Mouse (Mus musculus) E14TG2a.4 (cell line): ENCODE data around the gene Coro7.

Experiments
- CTCF ChIP-seq: conservative IDR thresholded peaks from 2 replicates; pipeline ENCODE4 v1.5.1; 2014; ENCODE audit warnings: low read length
- POU5F1 ChIP-seq: IDR thresholded peaks from 2 replicates; pipeline ENCODE4 v1.6.1; 2014; ENCODE audit warnings: low read length, borderline replicate concordance

GRCm38 (mm10) chr16:4683193-4683580 lies 3.6 kb upstream of the Coro7 start:
- no peak for TF ChIP-seq CTCF
- TF ChIP-seq POU5F1, result no peak
